In the genomic region with DNA sequence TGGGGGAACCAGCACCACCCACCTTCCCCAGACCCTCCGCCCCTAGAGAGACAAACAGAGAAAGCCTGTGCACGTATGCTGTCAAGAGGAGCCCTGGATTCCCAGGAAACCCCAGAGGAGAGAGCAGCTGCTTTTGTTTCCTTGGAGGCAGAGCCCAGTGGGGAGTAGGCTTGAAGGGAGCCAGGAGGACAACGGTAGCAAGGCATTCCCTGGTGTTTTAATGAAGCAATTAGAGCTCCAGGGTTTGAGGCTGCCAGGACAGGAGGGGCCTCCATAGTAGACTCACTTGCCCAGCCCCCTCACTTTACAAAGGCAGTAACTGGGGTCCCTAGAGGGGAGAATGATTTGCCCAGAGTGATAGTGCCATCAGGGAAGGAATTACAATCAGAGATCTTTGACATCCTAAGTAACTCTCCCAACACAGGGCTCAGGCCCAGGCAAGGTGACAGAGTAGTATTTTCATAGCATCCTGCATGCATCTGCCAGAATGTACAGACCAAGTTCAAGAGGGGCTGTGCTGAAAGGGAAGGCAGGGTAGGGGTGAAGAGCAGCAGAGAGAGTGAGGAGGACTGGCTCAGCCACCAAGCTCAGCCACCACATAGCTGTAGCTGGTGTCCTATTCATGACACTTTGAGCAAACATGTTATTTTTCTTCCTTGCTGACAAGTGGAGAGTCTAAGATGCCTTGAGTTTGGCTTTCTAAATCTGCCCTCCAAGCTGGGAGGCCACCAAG, we compare ENCODE assay signal across 10 mouse cellular contexts.
DNase-seq lines count a peak whose midpoint lies in the region; ATAC-seq lines count a peak whose summit lies in the region.
"Had no signal": no experiment of that assay in that cellular context is flagged by ENCODE, and none has a peak within 500 bp of the region (broad histone marks: within the 10 kb centered on the region; RNA-seq: fewer than 3 reads in every experiment).

No protein-coding gene starts in this region.

- no peaks in the 10 kb centered on the region for H3K9me3 ChIP-seq in embryonic facial prominence, embryonic 11.5 days (replicated peaks; ENCODE audit: control insufficient read depth, low read length)
- H3K9me3 ChIP-seq in hindbrain, embryonic 14.5 days (ENCODE audit: control insufficient read depth, low read length): no peaks in the 10 kb centered on the region
- H3K9me3 ChIP-seq in midbrain, embryonic 16.5 days (replicated peaks; ENCODE audit: control insufficient read depth, low read length, poor library complexity, severe bottlenecking): no peaks in the 10 kb centered on the region

- H3K4me2 ChIP-seq in embryonic facial prominence, embryonic 11.5 days (ENCODE audit: low read depth, low read length): no peak overlapping the region
- no peak overlapping the region for H3K4me2 ChIP-seq in hindbrain, embryonic 14.5 days (replicated peaks)
- H3K4me2 ChIP-seq in midbrain, embryonic 16.5 days (ENCODE audit: low read length): no peak overlapping the region

- no peaks in the 10 kb centered on the region for H3K36me3 ChIP-seq in embryonic facial prominence, embryonic 11.5 days (replicated peaks; ENCODE audit: control insufficient read depth, insufficient read depth, low read depth, low read length)
- H3K36me3 ChIP-seq in hindbrain, embryonic 14.5 days (replicated peaks; ENCODE audit: control insufficient read depth, insufficient read depth): no peaks in the 10 kb centered on the region
- H3K36me3 ChIP-seq in midbrain, embryonic 16.5 days (ENCODE audit: control insufficient read depth, insufficient read depth, low read length): no peaks in the 10 kb centered on the region

- peak; percentile 79 for ATAC-seq in embryonic facial prominence, embryonic 11.5 days (replicated peaks; ENCODE audit: insufficient number of reproducible peaks, low FRiP score, low TSS enrichment, low read depth)
- peak; percentile 80 for ATAC-seq in hindbrain, embryonic 14.5 days (ENCODE audit: low FRiP score)
- ATAC-seq in midbrain, embryonic 16.5 days: peak; percentile 86
- ATAC-seq in erythroid progenitor cell, adult 5-6 weeks (replicated peaks; ENCODE audit: low FRiP score, poor library complexity, severe bottlenecking): no peak

- peak; percentile 20 to 29 for DNase-seq in cerebellum, postnatal 10 days
- DNase-seq in cerebellum, adult 18-20 months: no peak
- DNase-seq in embryonic facial prominence, embryonic 11.5 days (ENCODE audit: low spot score): peak; percentile 55
- DNase-seq in hindbrain, embryonic 14.5 days (ENCODE audit: low spot score): peak; percentile 39
- no peak for DNase-seq in ovary, postnatal 10 days (ENCODE audit: low spot score)
- DNase-seq in urinary bladder, postnatal 36 days (ENCODE audit: low spot score in 2 of 2): no peak
- DNase-seq: thymus, adult 18-20 months had no signal

- no peak overlapping the region; the same call in 1 of the 2 replicates for H3K27ac ChIP-seq in embryonic facial prominence, embryonic 11.5 days (replicated peaks; ENCODE audit: low read depth, low read length)
- peak overlapping the region; percentile 67 for H3K27ac ChIP-seq in hindbrain, embryonic 14.5 days
- H3K27ac ChIP-seq in midbrain, embryonic 16.5 days (ENCODE audit: low read length): peak overlapping the region; percentile 39; the same call in 1 of the 2 replicates

- H3K9ac ChIP-seq in embryonic facial prominence, embryonic 11.5 days (replicated peaks; ENCODE audit: low read length): no peak overlapping the region
- H3K9ac ChIP-seq in hindbrain, embryonic 14.5 days: no peak overlapping the region
- H3K9ac ChIP-seq in midbrain, embryonic 16.5 days (ENCODE audit: low read depth, low read length): no peak overlapping the region

- H3K4me1 ChIP-seq in embryonic facial prominence, embryonic 11.5 days (ENCODE audit: control insufficient read depth, insufficient read depth, low read length): no peaks in the 10 kb centered on the region
- H3K4me1 ChIP-seq in hindbrain, embryonic 14.5 days (replicated peaks; ENCODE audit: control insufficient read depth, insufficient read depth, low read length): peaks cover 18% of the 10 kb centered on the region
- H3K4me1 ChIP-seq in midbrain, embryonic 16.5 days (ENCODE audit: control insufficient read depth, insufficient read depth, low read length): peaks cover 8% of the 10 kb centered on the region

- H3K4me3 ChIP-seq in embryonic facial prominence, embryonic 11.5 days (ENCODE audit: low read depth, low read length): no peak overlapping the region
- no peak overlapping the region for H3K4me3 ChIP-seq in hindbrain, embryonic 14.5 days (replicated peaks; ENCODE audit: low read length)
- no peak overlapping the region for H3K4me3 ChIP-seq in midbrain, embryonic 16.5 days (ENCODE audit: low read depth, low read length)
- H3K4me3 ChIP-seq: myocyte had no signal

- H3K27me3 ChIP-seq in embryonic facial prominence, embryonic 11.5 days (ENCODE audit: control insufficient read depth, insufficient read depth, low read length): no peaks in the 10 kb centered on the region
- no peaks in the 10 kb centered on the region for H3K27me3 ChIP-seq in hindbrain, embryonic 14.5 days (ENCODE audit: control insufficient read depth, insufficient read depth, low read length)
- no peaks in the 10 kb centered on the region for H3K27me3 ChIP-seq in midbrain, embryonic 16.5 days (ENCODE audit: control insufficient read depth, insufficient read depth, low read depth, low read length)

- WGBS in embryonic facial prominence, embryonic 11.5 days: 9% methylated on average over 3 of the region's 3 CpGs
- WGBS in hindbrain, embryonic 14.5 days: 3% methylated on average over 3 of the region's 3 CpGs
- WGBS in midbrain, embryonic 16.5 days: 3% methylated on average over 3 of the region's 3 CpGs

Comparison
In these comparisons a context has a peak if more than half of its experiments do, and no peak if none do; other contexts are left out.
1. DNase-seq: peak in cerebellum, postnatal 10 days (2 of 2), embryonic facial prominence, embryonic 11.5 days (single experiment) and hindbrain, embryonic 14.5 days (single experiment); none in cerebellum, adult 18-20 months (0 of 2), ovary, postnatal 10 days (single experiment) and urinary bladder, postnatal 36 days (0 of 2).